Mouse (Mus musculus): ENCODE measurements at regions not wholly inside any gene's neighbourhood (a gene's known extent, or its start where the extent isn't known, plus 50 kb on each side); places are given as distances from the start of the nearest gene placed in this dataset.
A peak's percentile ranks its signal among the peaks of the same experiment; 100 is the strongest.

GRCm38 (mm10) chr15:62091746-62092659 is 1169.2 kb upstream of the A1bg start:
- in situ Hi-C loops (cut with MboI; ENCODE audit: low pct_ligation_motif_present, low pct_unique_long_range_greater_than_20kb, low sequenced_read_pairs) (no loop called here), dilution Hi-C loops (cut with MboI; ENCODE audit: extremely low pct_ligation_motif_present, extremely low pct_unique_long_range_greater_than_20kb, low sequenced_read_pairs) (no loop called here)
- Histone ChIP-seq H3K27ac (ENCODE audit: insufficient read depth, low read depth) (peak overlapping the region; percentile 54), H3K4me2 (ENCODE audit: insufficient read depth, low read depth, poor library complexity, severe bottlenecking) (no peak overlapping the region), H3K9me3 (replicated peaks; ENCODE audit: low read length) (no peaks in the 10 kb centered on the region), H3K4me3 (replicated peaks in 1 of 3; ENCODE audit: low read depth in 2 of 3, low read length in 2 of 3, poor library complexity in 1 of 3) (no peak overlapping the region), H3K27me3 (replicated peaks) (no peaks in the 10 kb centered on the region), H3K79me2 (replicated peaks; ENCODE audit: control insufficient read depth, extremely low read depth, insufficient read depth, poor library complexity, severe bottlenecking) (peaks cover 99% of the 10 kb centered on the region), H3K36me3 (replicated peaks in 1 of 2; ENCODE audit: control insufficient read depth in 1 of 2, insufficient read depth in 1 of 2, low read length in 1 of 2) (peaks cover 18 to 89% of the 10 kb centered on the region in 2 experiments), H3K9ac (ENCODE audit: insufficient read depth, low read depth) (no peak overlapping the region), H3K4me1 (ENCODE audit: control insufficient read depth in 1 of 2, insufficient read depth in 2 of 2) (peaks cover 46 to 98% of the 10 kb centered on the region in 2 experiments)
- peak; percentile 35 for DNase-seq (ENCODE audit: extremely low read depth)
- no peak for TF ChIP-seq MAX (IDR thresholded peaks at IDR 0.05; ENCODE audit: low read length)
- 0 out of 2 replicates have a peak, but pooled peaks have one; percentile 7 for TF ChIP-seq POLR2A (IDR thresholded peaks at IDR 0.05; ENCODE audit: low read depth, low read length)
- TF ChIP-seq POLR2AphosphoS2 (IDR thresholded peaks at IDR 0.05; ENCODE audit: low read depth, low read length): 0 out of 2 replicates have a peak, but pooled peaks have one; percentile 22

GRCm38 (mm10) chr15:62091144-62091543 is 1168.3 kb upstream of the A1bg start:
- H3K9me3 ChIP-seq (replicated peaks; ENCODE audit: low read length): no peaks in the 10 kb centered on the region
- H3K27ac ChIP-seq (ENCODE audit: insufficient read depth, low read depth): no peak overlapping the region
- H3K4me1 ChIP-seq (ENCODE audit: control insufficient read depth in 1 of 2, insufficient read depth in 2 of 2): peaks cover 44 to 97% of the 10 kb centered on the region in 2 experiments
- dilution Hi-C loops (cut with MboI; ENCODE audit: extremely low pct_ligation_motif_present, extremely low pct_unique_long_range_greater_than_20kb, low sequenced_read_pairs) (no loop called here), in situ Hi-C loops (cut with MboI; ENCODE audit: low pct_ligation_motif_present, low pct_unique_long_range_greater_than_20kb, low sequenced_read_pairs) (no loop called here)
- H3K27me3 ChIP-seq (replicated peaks): no peaks in the 10 kb centered on the region
- TF ChIP-seq MYC (IDR thresholded peaks at IDR 0.05; ENCODE audit: low read depth, low read length): no peak
- no peak for TF ChIP-seq IRF4 (IDR thresholded peaks at IDR 0.05; ENCODE audit: low read depth, low read length)
- 0 out of 2 replicates have a peak, but pooled peaks have one; percentile 2 for TF ChIP-seq SIN3A (IDR thresholded peaks at IDR 0.05; ENCODE audit: low read length)
- TF ChIP-seq RAD21 (IDR thresholded peaks at IDR 0.05; ENCODE audit: low read depth, low read length): peak; percentile 23
- no peak for TF ChIP-seq TBP (conservative IDR thresholded peaks at IDR 0.05; ENCODE audit: low read depth, low read length)
- peak in 1 of 2 experiments; percentile 47; a peak in 2 of 4 replicates for TF ChIP-seq CTCF (conservative IDR thresholded peaks at IDR 0.05 in 1 of 2, IDR thresholded peaks at IDR 0.05 in 1 of 2; ENCODE audit: low read depth in 2 of 2, low read length in 2 of 2)
- no peak for TF ChIP-seq ETS1 (conservative IDR thresholded peaks at IDR 0.05; ENCODE audit: low read depth, low read length)
- peak; percentile 27; the same call in 1 of the 2 replicates for TF ChIP-seq SMC3 (IDR thresholded peaks at IDR 0.05; ENCODE audit: low read depth, low read length)
- no peak overlapping the region for H3K4me2 ChIP-seq (ENCODE audit: insufficient read depth, low read depth, poor library complexity, severe bottlenecking)
- peaks cover 21 to 91% of the 10 kb centered on the region in 2 experiments for H3K36me3 ChIP-seq (replicated peaks in 1 of 2; ENCODE audit: control insufficient read depth in 1 of 2, insufficient read depth in 1 of 2, low read length in 1 of 2)
- peaks cover 99% of the 10 kb centered on the region for H3K79me2 ChIP-seq (replicated peaks; ENCODE audit: control insufficient read depth, extremely low read depth, insufficient read depth, poor library complexity, severe bottlenecking)
- DNase-seq (ENCODE audit: extremely low read depth): peak; percentile 54
- H3K9ac ChIP-seq (ENCODE audit: insufficient read depth, low read depth): no peak overlapping the region
- H3K4me3 ChIP-seq (replicated peaks in 1 of 3; ENCODE audit: low read depth in 2 of 3, low read length in 2 of 3, poor library complexity in 1 of 3): no peak overlapping the region

DNA sequence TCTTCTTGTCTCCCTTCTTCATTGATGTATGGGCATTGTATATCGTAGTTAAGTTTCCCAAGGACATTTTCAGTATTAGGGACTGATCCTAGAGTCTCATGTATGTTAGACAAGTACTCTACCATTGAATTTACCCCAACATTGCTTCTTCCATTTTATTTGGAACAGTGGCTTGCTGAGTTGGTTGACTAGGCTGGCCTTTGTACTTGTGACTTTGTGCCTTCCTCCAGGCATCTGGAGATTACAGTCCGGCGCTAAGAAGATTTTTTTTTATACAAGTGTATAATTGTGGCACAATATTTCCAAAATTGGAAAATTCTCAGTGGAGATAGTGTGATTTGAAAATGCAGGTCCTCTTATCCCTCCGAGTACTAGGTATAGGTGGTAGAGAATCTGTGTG is 1165.5 kb upstream of the A1bg start:
- in situ Hi-C loops (cut with MboI; ENCODE audit: low pct_ligation_motif_present, low pct_unique_long_range_greater_than_20kb, low sequenced_read_pairs): no loop called here

More for the DNA sequence above, 1165.5 kb upstream of the A1bg start:
- H3K79me2 ChIP-seq (replicated peaks; ENCODE audit: control insufficient read depth, extremely low read depth, insufficient read depth, poor library complexity, severe bottlenecking): peaks cover 100% of the 10 kb centered on the region
- H3K9ac ChIP-seq (ENCODE audit: insufficient read depth, low read depth): no peak overlapping the region
- no peaks in the 10 kb centered on the region for H3K27me3 ChIP-seq (replicated peaks)
- H3K4me2 ChIP-seq (ENCODE audit: insufficient read depth, low read depth, poor library complexity, severe bottlenecking): no peak overlapping the region
- H3K4me3 ChIP-seq (replicated peaks in 1 of 3; ENCODE audit: low read depth in 2 of 3, low read length in 2 of 3, poor library complexity in 1 of 3): no peak overlapping the region
- no peaks in the 10 kb centered on the region for H3K9me3 ChIP-seq (replicated peaks; ENCODE audit: low read length)
- peaks cover 32 to 99% of the 10 kb centered on the region in 2 experiments for H3K4me1 ChIP-seq (ENCODE audit: control insufficient read depth in 1 of 2, insufficient read depth in 2 of 2)
- no peak for DNase-seq (ENCODE audit: extremely low read depth)
- H3K27ac ChIP-seq (ENCODE audit: insufficient read depth, low read depth): no peak overlapping the region
- TF ChIP-seq POLR2AphosphoS2 (IDR thresholded peaks at IDR 0.05; ENCODE audit: low read depth, low read length) (0 out of 2 replicates have a peak, but pooled peaks have one; percentile 11), PAX5 (IDR thresholded peaks at IDR 0.05; ENCODE audit: low read length) (no peak)
- H3K36me3 ChIP-seq (replicated peaks in 1 of 2; ENCODE audit: control insufficient read depth in 1 of 2, insufficient read depth in 1 of 2, low read length in 1 of 2): peaks cover 30 to 97% of the 10 kb centered on the region in 2 experiments
- dilution Hi-C loops (cut with MboI; ENCODE audit: extremely low pct_ligation_motif_present, extremely low pct_unique_long_range_greater_than_20kb, low sequenced_read_pairs): no loop called here
